Mouse (Mus musculus) cerebellum, postnatal 36 days (tissue): ENCODE measurements around the gene 4930435E12Rik.

Experiments
- DNase-seq, 2 experiments: peaks; one replicate each; pipeline ENCODE4 v3.0.0; 2021 to 2022; ENCODE audit warnings: mixed read lengths in 2 of 2

4930435E12Rik gene

DNA sequence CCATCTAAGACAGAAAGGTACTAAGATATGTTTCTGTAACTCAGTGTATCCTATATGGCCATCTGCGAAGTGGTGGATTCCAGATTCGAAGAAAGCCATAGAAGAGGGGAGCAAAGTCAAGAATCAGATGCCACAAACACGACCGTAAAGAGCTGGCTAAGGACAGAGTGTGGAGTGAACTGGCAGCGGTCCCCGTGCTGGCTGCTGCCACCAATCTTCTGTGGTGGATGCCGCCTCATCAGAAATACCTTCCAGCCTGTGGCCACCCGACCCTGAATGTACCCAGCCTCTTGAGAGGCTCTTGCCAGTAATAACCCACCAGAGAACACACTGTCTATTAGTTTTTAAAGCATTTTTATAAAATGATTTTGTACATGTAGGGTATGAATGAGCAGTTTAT is 60.2 kb downstream of the 4930435E12Rik start:
- DNase-seq, result no peak

DNA sequence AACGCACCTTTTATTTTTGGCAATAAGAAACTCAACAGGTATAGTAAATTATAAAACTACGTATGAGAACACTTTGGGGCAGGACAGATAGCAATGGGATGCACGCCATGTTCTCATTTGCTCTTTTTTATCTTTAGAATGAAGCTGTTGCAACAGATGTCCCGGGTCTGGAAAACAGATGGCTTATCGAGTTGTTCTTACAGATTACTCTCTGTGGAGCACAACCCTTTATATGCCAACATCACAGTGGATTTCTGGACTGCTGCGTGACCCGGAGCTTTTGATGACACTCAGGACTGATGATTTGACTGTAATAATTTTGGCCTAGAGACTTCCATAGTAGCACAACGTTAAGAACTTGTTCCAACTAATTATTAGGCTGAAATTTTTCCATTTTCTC is 60.8 kb downstream of the 4930435E12Rik start:
- no peak for DNase-seq

DNA sequence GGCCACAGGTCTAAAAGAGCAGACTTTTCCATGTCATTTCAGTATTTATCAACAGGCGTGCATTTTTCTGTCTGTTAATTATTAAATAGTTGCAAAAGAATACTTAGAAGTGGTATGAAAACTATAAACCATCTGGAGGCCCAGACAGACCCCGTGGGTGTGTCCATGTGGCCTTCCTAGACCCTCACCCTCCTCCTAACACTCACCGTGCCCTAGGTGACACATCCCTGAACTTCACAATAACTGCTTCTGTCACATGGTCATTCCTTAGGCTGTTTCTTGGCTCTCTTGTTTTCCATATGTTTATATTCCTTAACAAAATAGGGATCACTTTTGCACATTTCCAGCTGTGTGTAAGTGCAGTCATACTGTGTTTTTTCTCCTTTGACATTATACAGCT is 61.9 kb downstream of the 4930435E12Rik start:
- DNase-seq, result no peak

DNA sequence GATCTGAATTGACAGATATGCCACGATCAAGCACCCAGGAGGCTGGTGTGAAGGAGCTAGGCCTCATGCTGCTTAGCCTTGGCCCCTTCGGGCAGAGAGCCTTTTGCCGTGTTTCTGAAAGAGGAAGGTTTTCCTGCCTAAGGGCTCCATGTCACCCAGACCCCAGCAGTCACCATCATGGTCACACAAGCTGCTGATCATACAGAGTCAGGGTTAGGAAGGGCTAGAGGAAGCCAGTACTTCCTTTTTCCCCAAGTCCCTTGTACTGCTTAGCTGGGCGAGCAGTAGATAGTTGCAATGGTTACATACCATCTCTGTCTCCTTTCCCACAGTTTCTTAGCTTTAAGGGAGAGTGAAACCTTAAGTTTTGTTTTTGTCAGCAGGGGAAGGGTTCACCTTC is 65.0 kb downstream of the 4930435E12Rik start:
- DNase-seq, result no peak

DNA sequence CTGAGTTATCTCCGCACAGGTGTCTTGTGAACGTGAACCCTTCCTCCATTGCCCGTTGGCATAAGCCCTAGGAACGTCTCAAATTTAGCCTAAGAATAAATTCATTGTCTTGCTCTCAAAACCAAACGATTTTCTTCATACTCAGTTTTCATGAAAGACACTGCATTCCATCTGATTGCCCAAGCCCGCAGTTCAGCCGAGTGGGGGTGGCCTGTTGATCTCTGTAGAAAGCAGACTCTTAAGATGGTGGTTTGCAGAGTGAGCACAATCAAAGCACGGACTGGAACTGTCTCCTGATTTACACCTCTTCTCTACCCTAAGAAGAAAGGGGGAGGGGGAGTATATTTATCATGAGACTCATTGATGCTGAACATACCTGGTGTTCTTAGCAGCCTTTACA is 66.1 kb downstream of the 4930435E12Rik start:
- DNase-seq, result no peak
